Mouse (Mus musculus) embryo, embryonic 11 days (tissue): Measurements from ENCODE around the gene Bpifb3.

Source experiments
- DNase-seq: peaks from one replicate; pipeline ENCODE4 v3.0.0-alpha.2; 2015

Bpifb3 gene

DNA sequence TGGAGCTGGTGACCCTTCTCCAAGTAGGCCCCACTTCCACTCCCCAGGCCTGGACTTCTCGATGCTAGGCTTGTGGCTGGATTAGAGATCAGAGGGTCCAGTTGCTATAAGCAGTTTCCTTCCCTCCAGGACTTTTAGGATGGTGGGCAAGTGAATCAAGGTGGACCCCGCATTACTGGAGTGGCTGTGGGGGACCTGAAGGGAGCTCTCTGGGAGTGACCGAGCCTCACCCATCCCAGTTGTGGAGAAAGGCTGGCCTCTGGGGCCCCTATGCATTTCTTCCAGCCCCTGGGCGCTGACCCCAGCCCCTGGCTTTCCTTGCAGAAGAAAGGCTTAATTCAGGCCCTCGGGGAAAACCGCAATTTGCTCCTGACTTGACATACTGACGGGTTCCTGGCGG, at the start of gene Bpifb3:
TSS of gene Bpifb3 (plus strand) at position 301 of the 400 bp plus-strand sequence.
- no peak for DNase-seq

DNA sequence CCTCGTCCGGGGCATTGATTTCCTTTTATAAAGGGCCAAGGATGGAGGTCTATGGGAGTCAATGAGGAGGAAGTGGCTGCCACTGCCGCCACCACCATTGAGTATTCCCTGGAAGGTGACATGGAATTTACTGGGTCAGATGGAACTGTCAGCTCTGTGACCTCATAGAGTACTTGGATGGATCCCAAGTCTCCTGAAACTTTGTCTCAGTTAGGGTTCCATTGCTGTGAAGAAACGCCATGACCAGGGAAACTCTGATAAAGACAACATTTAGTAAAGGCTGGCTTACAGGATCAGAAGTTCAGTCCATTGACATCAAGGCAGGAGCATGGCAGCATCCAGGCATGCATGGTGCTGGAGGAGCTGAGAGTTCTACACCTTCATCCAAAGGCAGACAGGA, 47.0 kb upstream of the Bpifb3 start, which contains the start of gene Sun5:
TSS of gene Sun5 (minus strand) at position 101 of the 400 bp plus-strand sequence.
- DNase-seq: no peak

DNA sequence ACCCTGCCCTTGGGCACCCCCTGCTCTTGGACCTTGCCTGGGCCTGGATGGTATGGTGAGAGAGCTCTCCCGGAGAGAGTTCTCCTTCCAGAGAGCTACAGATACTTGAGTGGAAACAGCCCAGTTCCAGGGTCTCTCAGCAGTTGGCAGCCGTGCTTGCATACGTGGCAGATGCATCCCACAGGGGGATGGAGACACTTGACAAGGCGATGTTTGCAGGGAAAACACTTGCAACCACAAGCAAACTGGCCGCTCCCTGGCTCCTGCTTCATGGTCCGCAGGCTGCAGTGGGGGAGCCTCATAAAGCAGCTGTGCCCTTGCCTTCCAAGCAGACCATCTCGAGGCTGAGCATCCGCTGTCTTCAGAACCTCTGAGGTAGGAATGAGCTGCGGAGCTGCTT, 43.3 kb upstream of the Bpifb3 start, which contains the start of gene Bpifb2:
TSS of gene Bpifb2 (plus strand) at position 301 of the 400 bp plus-strand sequence.
- no peak for DNase-seq

DNA sequence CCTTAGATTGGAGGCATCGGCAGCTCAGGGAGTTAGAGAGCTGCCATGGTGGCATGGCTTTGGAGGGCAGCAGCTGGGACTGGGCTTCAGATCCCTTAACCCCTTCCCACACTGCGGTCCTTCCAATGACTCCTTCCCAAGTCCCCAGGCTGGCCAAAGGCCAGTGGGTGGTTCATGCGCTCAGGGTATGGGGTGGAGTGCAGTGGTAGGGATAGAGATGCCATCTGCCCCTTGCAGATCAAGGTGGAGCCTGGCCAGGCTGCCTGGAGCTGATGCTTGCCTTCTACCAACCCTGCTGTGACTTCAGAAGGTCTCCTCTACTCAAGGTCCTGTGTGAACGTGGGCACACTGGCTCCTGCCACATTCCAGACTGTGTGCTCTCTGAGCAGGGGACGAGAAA, 18.9 kb upstream of the Bpifb3 start:
- DNase-seq: no peak

DNA sequence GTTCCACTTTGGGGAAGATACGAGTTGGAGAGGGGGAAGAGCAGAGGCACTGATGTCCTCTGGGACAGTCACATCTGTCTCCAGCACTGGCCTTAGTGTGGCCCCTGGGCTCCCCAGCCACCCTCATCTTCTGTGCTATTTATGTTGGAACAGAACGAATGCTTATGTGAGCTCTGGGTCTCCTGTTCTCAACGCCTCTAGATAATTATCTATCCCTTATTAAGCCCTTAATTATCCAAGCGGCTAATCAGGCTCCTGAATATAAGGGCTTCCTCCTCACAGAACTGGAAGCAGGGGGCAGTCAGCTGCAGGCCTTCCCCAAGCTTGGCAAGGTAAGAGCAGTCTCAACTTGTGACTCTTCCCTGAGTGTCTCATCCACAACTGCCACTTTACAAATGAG, 17.9 kb upstream of the Bpifb3 start, which contains the start of gene Bpifb6:
TSS of gene Bpifb6 (plus strand) at position 301 of the 400 bp plus-strand sequence.
- no peak for DNase-seq

DNA sequence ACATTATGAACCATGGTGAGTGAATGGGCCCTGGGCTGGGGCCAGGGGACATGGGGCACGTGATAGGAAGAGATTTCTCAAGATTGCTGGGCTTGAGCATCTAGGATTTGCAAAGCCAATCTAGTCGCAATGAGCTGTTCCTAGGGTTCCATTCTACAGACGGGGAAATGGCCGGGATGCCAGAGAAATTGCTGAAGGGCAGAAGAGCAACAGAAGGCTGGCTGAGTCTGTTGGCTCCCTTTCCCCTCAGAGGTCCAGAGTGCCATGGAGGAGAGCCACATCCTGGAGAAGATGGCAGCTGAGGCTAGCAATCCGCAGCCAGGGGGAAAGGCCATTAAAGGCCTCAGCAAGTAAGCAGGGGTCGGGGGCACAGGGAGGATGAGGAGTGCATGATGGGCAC, 15.3 kb upstream of the Bpifb3 start:
- no peak for DNase-seq

DNA sequence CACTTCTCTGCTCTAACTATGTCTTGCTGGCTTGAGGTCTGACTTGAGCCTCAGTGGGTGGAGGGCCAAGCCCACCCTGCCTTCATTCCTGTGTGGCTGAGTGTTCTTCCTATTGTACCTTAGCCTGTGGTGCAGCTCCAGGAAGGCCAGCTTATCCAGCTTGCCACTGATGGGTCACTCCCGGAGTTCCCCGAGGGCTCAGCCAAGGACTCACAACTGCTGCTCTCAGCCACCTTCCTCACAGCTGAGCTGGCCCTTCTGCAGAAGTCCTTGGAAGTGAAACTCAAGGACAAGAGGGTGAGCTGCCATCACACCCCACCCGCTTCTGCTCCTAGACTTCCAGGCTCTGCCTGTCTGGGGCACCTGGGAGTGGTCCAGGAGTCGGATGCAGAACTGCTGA, 11.4 kb upstream of the Bpifb3 start:
- no peak for DNase-seq

DNA sequence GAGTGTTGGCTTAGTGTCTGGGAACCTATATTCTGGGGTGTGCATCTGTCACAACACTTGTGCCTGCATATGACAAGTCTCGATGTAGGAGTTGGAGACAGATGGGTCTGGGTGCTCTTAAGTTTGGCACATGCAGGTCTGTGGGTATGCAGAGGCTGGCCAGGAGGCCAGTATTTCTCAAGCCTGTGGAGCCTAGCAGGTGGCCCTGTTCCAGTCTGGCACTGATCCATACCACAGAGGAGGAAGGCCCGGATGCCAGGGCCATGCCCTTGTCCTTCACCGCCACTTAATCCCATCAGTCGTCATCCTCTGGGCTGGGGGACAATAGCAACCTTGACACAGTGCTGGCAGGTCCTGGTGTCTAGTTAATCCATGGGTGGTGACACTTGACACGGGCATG, 3.9 kb upstream of the Bpifb3 start:
- DNase-seq: no peak

DNA sequence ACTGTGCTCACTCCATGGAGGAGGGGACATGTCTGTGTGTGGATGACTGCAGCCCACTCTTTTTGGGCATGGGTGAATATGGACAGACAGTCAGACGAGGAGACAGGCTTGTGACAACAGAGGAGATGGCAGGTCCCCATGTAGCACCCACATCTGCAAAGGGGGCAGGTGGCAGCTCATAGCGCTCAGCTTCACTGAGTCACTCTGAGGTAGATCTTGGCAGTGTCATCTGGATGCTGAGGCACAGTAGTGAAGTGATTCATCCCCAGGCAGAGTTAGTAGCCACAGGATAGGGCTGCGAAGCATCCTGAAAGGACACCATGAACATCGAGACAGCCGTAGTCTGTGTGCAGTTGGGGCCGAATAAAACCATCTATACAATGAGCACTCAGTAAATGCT, 3.2 kb downstream of the Bpifb3 start:
- no peak for DNase-seq

DNA sequence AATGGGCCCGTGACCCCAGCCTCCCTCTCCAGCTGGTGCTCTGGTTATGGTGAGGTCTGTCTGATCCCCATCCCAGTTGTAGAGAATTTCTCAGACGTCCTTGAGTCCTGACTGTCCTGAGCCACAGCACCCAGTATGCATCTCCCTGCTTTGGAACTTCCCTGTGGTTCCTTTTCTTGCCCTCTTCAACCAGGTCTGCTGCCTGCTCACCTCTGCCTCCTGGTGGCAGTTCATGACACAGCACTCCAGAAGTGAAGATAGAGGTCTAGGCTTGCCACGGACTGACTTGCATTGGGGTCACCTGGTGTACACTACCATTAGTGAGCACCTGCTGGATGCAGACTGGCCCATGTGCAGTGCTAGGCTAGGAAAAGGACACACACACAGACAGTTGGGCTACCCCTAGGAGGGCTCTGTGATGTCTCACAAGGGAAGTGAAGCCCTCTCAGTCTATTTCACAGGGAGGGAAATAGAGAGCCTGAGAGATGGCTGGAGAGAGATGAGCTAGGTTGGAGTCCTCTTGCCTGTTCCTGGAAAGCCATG, 11.9 kb downstream of the Bpifb3 start:
- peak; percentile 66 for DNase-seq

DNA sequence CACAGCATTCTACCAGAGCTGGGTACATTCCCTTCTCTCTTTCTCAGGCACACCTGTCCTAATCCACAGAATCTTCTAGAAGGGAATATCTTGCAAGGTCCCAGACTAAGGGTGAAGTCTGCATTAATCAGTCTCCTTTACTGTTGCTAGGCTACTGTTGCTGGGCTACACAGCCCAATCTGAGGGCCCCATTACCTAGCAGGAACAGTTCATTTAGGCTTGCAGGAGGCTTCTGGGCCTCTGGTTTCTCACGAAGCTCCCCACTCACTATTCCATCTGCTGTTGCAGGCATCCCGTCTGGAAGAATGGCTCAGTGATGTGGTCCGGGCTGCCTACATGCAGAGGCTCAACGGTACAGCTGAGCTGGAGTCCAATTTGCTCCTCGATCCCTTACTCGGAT, 13.1 kb downstream of the Bpifb3 start:
- no peak for DNase-seq

DNA sequence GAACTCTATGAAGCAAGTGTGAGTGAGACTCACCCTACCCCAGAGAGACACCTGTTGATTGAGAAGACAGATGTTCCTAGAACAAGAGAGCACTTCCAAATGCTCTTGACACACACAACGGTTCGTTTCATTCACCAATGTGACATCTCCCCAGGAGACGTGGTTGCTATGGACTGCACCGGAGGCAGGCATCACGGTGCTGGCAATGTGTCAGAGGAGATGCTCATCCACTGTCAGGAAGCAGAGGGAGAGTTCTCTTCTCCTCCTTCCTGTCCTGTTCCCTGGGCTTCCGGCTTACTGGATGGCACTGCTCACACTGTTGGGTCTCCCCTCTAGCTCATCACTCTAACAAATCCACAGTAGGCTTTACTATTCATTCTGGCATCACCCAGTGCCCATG, 15.3 kb downstream of the Bpifb3 start:
- DNase-seq: no peak

DNA sequence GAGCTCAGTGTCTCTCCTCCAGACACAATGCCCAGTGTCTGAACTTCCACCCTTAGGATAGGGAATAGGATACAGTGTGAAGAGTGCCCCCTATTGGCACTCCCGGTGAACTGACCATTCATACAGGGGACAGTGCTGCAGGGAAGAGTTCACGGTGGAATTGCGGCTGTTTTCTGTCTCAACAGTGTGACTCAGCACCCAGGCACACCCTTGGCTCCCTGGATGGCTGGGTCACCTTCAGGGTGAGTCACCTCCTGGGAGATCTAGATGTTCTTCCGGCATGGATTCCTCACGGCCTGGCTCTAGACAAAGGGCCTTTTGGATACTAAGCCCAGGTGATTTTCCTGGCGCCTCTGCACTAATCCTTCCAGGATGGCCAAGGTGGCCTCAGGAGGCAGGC, 17.3 kb downstream of the Bpifb3 start:
- no peak for DNase-seq

DNA sequence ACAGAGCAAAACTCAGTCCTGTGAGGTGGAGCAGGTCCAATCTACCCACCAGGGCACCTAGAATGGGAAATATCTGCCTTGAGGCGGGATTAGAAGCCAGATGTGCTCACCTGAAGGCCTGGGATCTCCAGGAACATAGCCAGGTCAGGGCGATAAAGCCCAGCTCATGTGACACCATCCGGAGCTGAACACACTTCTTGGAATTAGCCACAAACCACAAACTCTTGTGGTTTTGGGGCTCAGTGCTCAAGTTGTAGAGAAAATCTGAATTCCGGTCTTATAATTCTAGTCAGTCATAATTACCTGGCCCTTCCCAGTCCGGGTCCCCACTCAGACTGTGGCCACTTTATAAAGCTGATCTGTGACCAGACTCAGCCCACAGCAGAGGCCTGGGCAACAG, 19.8 kb downstream of the Bpifb3 start, which contains the start of gene Bpifb4:
TSS of gene Bpifb4 (plus strand) at position 370 of the 400 bp plus-strand sequence.
- DNase-seq: no peak

DNA sequence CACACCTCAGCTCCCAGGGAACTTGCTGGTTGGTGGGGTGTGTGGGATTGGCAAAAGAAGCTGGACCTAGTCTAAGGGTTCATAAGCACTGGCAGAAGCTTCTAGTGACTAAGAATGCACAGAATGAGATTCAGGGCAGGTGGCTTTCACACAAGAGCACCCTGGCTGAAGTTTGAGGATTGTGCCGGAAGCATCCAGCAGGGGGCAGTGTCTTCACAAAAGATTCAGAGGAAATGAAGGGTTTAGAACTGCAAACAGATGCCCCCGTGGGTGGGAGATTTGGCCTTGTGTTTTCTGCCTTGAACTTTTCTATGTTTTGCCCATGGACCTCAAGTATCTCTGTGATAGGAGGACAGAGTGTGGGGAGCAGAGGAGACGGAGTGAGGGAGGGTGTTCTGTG, 25.5 kb downstream of the Bpifb3 start:
- peak; percentile 55 for DNase-seq

DNA sequence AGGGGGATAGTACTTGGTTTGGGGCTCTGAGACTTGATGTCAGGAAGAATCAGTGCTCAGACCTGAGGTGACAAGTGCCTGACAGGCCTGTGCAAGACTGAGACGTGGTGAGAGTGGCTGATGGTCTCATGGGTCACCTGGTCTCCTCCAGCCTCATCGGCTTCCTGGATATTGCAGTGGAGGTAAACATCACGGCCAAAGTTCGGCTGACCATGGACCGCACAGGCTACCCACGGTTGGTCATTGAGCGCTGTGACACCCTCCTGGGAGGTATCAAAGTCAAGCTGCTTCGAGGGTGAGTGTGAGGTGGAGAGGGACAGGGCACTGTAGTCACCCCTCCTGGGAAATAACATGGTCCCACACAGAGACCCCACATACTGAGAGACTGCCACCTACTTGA, 26.5 kb downstream of the Bpifb3 start:
- no peak for DNase-seq

DNA sequence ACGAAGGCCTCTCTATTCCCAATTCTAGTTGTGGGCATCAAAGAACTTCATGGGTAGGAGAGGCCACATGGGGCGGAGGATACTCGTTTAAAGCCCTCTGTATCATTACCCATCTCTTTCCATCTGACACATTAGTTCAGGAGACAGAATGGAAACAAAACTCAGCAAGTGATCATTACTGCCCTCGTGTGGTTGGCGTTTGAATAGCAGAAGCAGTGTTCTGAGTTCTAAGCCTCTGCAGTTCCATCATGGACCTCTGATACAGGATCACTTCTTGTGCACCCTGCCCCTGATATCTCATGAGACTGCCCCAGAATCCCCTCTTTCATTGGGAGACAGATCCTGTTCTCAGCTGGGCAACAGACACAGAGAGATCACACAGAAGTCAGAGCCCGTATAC, 34.9 kb downstream of the Bpifb3 start:
- DNase-seq: peak; percentile 61

DNA sequence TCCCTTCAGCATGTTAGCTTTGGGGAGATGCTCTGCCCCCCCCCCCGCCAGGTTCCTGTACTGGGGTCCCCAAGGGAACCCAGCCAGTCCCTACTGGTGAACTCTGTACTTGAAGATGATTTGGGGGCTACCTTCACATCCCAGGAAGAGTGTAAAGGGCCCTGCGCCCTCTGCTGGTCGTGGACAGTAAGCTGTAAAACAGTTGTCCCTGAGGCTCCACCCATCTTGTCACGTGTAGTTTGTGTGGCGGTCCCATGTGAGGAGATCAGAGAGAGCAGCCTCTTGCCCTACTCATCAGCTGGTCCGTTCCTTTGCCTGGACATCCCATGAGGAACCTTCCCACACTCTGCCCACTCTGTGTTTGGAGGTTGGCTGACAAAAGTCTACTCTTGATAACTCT, 35.8 kb downstream of the Bpifb3 start:
- peak; percentile 85 for DNase-seq

DNA sequence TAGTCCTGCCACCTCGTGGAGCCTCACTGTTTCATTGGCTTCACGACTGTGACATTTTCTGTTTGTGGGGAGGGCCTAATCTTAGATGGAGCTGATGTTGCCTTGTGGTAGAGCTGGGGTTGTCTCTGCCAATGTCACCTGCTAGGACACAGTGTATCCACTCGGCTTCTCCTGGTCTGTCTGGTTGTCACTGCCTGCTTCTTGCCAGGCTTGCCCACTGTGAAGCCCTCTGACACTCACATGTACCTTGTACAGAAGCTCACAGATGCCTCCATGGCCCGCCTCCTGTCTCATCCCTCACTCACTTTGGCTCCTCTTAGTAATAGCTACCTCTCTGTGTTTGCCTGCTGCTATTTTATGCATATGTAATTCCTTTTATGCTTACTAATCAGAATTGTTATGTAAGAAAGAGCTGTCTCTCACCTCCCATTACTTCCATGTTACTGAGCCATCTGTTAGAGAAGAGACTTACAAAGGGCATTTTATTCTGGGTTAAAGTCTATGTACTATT, 44.8 kb downstream of the Bpifb3 start:
- no peak for DNase-seq

DNA sequence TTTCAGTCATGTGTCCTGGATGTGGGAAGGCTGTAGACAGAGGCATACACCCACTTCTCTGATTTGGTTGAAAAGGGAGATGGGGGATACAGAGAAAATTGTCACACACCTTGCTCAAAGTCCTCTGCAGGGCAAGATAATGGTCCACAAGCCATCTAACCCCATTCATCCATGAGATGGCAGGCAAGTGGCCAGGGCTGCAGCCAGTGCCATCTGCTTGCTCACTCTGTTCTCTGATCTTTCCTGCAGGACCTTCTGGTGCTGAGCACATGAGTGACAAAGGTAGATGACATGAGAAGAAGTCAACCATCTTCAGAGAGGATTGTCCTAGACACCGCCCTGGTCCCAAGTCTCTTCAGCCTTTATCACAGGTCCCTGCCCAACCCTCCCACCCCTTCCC, 45.3 kb downstream of the Bpifb3 start:
- no peak for DNase-seq

DNA sequence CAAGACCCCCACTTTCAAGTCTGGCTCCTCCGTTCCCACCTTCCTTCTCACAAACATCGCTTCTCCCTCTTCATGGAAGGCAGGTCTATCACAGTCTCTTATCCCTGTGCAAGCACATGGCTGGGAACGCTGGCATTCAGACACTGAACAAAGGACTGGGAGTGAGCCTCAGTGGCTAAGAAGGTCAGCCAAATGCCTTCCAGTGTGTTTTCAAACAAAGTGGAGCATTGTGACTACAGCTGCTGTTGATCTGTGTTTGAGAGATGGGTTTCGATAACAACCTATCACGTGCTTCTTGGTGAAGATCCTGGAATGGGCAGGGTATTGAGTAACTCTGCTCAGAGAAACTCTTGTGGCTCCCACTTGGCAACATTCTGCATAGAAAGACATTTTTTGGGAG, 52.2 kb downstream of the Bpifb3 start:
- DNase-seq: peak; percentile 5

DNA sequence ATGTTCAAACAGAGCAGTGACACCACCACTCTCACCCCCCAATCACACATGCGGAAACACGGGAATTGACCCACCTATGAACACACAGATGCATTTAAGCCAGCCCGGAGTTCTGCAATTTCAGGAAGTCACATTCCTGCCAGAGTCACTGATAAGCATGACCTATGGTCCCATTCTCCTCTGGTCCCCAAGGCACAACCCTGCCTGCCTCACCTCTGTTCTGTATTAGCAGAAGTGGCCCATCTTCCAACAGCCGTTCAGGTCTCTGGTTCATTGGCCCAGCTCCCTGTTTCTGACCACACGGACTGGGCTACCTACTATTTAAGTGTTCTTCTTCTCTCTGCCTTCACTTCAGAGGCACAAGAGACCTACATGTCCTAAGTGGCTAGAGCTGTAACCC, 56.6 kb downstream of the Bpifb3 start, which contains the start of gene Bpifa6:
TSS of gene Bpifa6 (plus strand) at position 364 of the 400 bp plus-strand sequence.
- no peak for DNase-seq
